Mouse (Mus musculus): ENCODE measurements at regions not wholly inside any gene's neighbourhood (a gene's known extent, or its start where the extent isn't known, plus 50 kb on each side); places are given as distances from the start of the nearest gene placed in this dataset.

- TF ChIP-seq TAL1 (IDR thresholded peaks at IDR 0.05; ENCODE audit: low read length), result no peak
- TF ChIP-seq CHD2 (IDR thresholded peaks at IDR 0.05; ENCODE audit: low read length), result no peak
- no peak for TF ChIP-seq CTCF (IDR thresholded peaks at IDR 0.05 in 2 of 3, conservative IDR thresholded peaks at IDR 0.05 in 1 of 3; ENCODE audit: control insufficient read depth in 1 of 3, insufficient read depth in 1 of 3, low read depth in 2 of 3, low read length in 3 of 3, poor library complexity in 1 of 3, severe bottlenecking in 1 of 3)
- TF ChIP-seq POLR2A (IDR thresholded peaks at IDR 0.05; ENCODE audit: control insufficient read depth in 1 of 2, insufficient read depth in 1 of 2, low read depth in 1 of 2, low read length in 2 of 2, poor library complexity in 1 of 2), result no peak
- no peak for TF ChIP-seq JUND (IDR thresholded peaks at IDR 0.05; ENCODE audit: low read depth, low read length)
- no peak for TF ChIP-seq MAZ (IDR thresholded peaks at IDR 0.05; ENCODE audit: low read depth, low read length)
- no peak for TF ChIP-seq POLR2AphosphoS5 (IDR thresholded peaks at IDR 0.05; ENCODE audit: borderline replicate concordance, low read depth, low read length)
Observed at GRCm38 (mm10) chr7:72696736-72697135, 390.3 kb upstream of the Mctp2 start.

All from MEL (cell line).